Comparison of ENCODE assay signal across 8 mouse cellular contexts in the genomic region with DNA sequence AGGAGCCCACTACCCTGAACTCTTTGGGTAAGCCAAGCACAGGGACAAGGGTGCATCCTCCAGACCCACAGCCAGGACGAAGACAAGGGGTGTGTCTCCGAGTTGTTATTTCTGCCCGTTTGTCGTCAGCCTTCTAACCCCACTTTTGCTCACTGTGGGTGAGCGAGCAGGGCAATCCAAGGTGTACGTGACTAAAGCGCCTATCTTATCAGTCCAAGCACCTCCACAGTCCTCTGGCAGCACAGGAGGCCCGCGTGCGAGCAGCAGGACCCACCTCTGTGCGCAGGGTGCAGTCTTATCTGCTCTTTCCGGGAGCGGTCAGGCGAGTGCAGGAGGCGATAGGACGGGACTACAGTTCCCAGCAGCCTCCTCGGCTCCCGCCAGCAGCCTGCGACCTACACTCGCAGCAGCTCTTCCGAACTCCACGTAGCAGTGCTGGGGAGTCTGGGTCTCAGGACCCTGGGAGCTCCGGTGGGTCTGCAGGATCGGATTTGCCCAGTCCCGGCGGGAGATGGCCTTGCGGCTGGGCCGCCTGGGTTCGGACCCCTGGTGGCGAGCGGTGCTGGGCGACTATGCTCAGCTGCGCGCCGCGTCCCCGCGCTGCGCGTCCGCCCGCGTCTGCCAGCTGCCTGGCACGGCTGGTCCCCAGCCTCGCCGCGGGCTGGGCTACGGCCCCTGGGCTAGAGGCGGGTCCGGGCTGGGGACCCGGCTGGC. TPM values are rescaled to one million over a fixed set of nuclear protein-coding genes. Genes with fewer than 3 reads are reported as not detected.
DNase-seq lines count a peak whose midpoint lies in the region; ATAC-seq and TF ChIP-seq lines count a peak whose summit lies in the region.

A gene (plus strand): TSS at position 376 of the 714 bp plus-strand sequence.

- peaks cover 10 to 13% of the 10 kb centered on the region in 2 experiments for H3K4me1 ChIP-seq in MEL (ENCODE audit: control insufficient read depth in 1 of 2, insufficient read depth in 2 of 2, low read length in 2 of 2)
- no peaks in the 10 kb centered on the region for H3K4me1 ChIP-seq in cerebellum, adult 2 months (ENCODE audit: control insufficient read depth, insufficient read depth, low read length)
- H3K4me1 ChIP-seq in lung, embryonic 16.5 days (replicated peaks; ENCODE audit: control insufficient read depth, insufficient read depth, low read length) = peaks cover 10% of the 10 kb centered on the region

- H3K4me3 ChIP-seq in MEL (ENCODE audit: control insufficient read depth in 1 of 2, insufficient read depth in 1 of 2, low read depth in 2 of 2, low read length in 2 of 2) = peak within 1 kb of the TSS; percentile 97 to 99
- H3K4me3 ChIP-seq in cerebellum, adult 2 months (replicated peaks; ENCODE audit: insufficient read depth, low read depth, low read length) = peak within 1 kb of the TSS; percentile 89
- peak within 1 kb of the TSS; percentile 98 for H3K4me3 ChIP-seq in lung, embryonic 16.5 days (ENCODE audit: low read length)

- DNase-seq in MEL (ENCODE audit: low read depth, low spot score) = peak; percentile 98
- peak; percentile 85 to 87 for DNase-seq in cerebellum, adult 2 months
- peak; percentile 85 for DNase-seq in forelimb bud, embryonic 11.5 days (ENCODE audit: low read depth, low spot score)
- peak; percentile 74 for DNase-seq in layer of hippocampus, adult 9-10 months (ENCODE audit: low spot score)
- DNase-seq in ovary, postnatal 10 days (ENCODE audit: low spot score) = peak; percentile 66
- peak; percentile 58 to 61 for DNase-seq in thymus, postnatal 10 days (ENCODE audit: low spot score in 2 of 2)

- TF ChIP-seq RAD21 in MEL (IDR thresholded peaks at IDR 0.05; ENCODE audit: low read depth, low read length) = no peak

- H3K9me3 ChIP-seq in MEL (replicated peaks; ENCODE audit: insufficient read depth, low read length) = no peaks in the 10 kb centered on the region
- no peaks in the 10 kb centered on the region for H3K9me3 ChIP-seq in lung, embryonic 16.5 days (ENCODE audit: control insufficient read depth, low read length)

- peak; percentile 96 to 99 for ATAC-seq in hematopoietic stem cell, adult 5-6 weeks (replicated peaks in 1 of 2; ENCODE audit: insufficient read depth in 1 of 2, low FRiP score in 2 of 2, low TSS enrichment in 1 of 2, low read depth in 1 of 2, poor library complexity in 2 of 2, severe bottlenecking in 2 of 2)
- ATAC-seq in lung, embryonic 16.5 days (ENCODE audit: low read depth) = peak; percentile 98

- TF ChIP-seq EP300 in MEL (IDR thresholded peaks at IDR 0.05; ENCODE audit: low read depth in 1 of 2, low read length in 2 of 2) = peak; percentile 85 to 96

- H3K27me3 ChIP-seq in MEL (ENCODE audit: control insufficient read depth in 1 of 2, insufficient read depth in 2 of 2, low read length in 2 of 2) = no peaks in the 10 kb centered on the region
- no peaks in the 10 kb centered on the region for H3K27me3 ChIP-seq in cerebellum, adult 2 months (ENCODE audit: control insufficient read depth, insufficient read depth, low read length)
- H3K27me3 ChIP-seq in lung, embryonic 16.5 days (ENCODE audit: control insufficient read depth, insufficient read depth, low read depth, low read length) = no peaks in the 10 kb centered on the region

- peaks cover 34% of the 10 kb centered on the region for H3K79me2 ChIP-seq in MEL (ENCODE audit: control insufficient read depth, insufficient read depth, low read length, poor library complexity)

- peak within 1 kb of the TSS; percentile 89 for H3K4me2 ChIP-seq in lung, embryonic 16.5 days (ENCODE audit: low read depth, low read length)

- peak; percentile 50 to 92; a peak in 3 of 4 replicates for TF ChIP-seq POLR2A in MEL (IDR thresholded peaks at IDR 0.05; ENCODE audit: control insufficient read depth in 1 of 2, insufficient read depth in 1 of 2, low read depth in 1 of 2, low read length in 2 of 2, poor library complexity in 1 of 2)
- peak; percentile 63; the same call in 1 of the 2 replicates for TF ChIP-seq POLR2A in cerebellum, adult 2 months (IDR thresholded peaks at IDR 0.05; ENCODE audit: borderline replicate concordance, insufficient read depth, low read length)

- H3K36me3 ChIP-seq in MEL (ENCODE audit: control insufficient read depth in 1 of 2, insufficient read depth in 2 of 2, low read length in 2 of 2) = peaks cover 16 to 31% of the 10 kb centered on the region in 2 experiments
- H3K36me3 ChIP-seq in lung, embryonic 16.5 days (ENCODE audit: control insufficient read depth, insufficient read depth, low read length) = peaks cover 7% of the 10 kb centered on the region; the same call in 1 of the 2 replicates

- H3K9ac ChIP-seq in MEL (ENCODE audit: control insufficient read depth, low read depth, low read length, poor library complexity, severe bottlenecking) = peak within 1 kb of the TSS; percentile 96
- peak within 1 kb of the TSS; percentile 89 for H3K9ac ChIP-seq in lung, embryonic 16.5 days (ENCODE audit: low read length)

- under 1% methylated on average over 51 of the region's 51 CpGs for whole genome bisulfite sequencing in cerebellum, adult 2 months
- WGBS in lung, embryonic 16.5 days = under 1% methylated on average over 51 of the region's 51 CpGs

- no peak for TF ChIP-seq CTCF in MEL (IDR thresholded peaks at IDR 0.05 in 2 of 3, conservative IDR thresholded peaks at IDR 0.05 in 1 of 3; ENCODE audit: control insufficient read depth in 1 of 3, insufficient read depth in 1 of 3, low read depth in 2 of 3, low read length in 3 of 3, poor library complexity in 1 of 3, severe bottlenecking in 1 of 3)
- no peak for TF ChIP-seq CTCF in cerebellum, adult 2 months (IDR thresholded peaks at IDR 0.05; ENCODE audit: borderline replicate concordance, insufficient read depth, low read depth, low read length)

- H3K27ac ChIP-seq in MEL (ENCODE audit: control insufficient read depth, low read depth, low read length) = peak within 1 kb of the TSS; percentile 99
- H3K27ac ChIP-seq in cerebellum, adult 2 months (ENCODE audit: insufficient read depth, low read length) = peak within 1 kb of the TSS; percentile 11; the same call in 1 of the 2 replicates
- peak within 1 kb of the TSS; percentile 92 for H3K27ac ChIP-seq in lung, embryonic 16.5 days (ENCODE audit: low read length)

TF ChIP-seq in MEL, 35 proteins besides CTCF, POLR2A, EP300 and RAD21 (continues in another document):
- TF ChIP-seq GATA1 (IDR thresholded peaks at IDR 0.05; ENCODE audit: low read depth, low read length) (peak; percentile 94), JUND (IDR thresholded peaks at IDR 0.05; ENCODE audit: low read depth, low read length) (no peak), UBTF (IDR thresholded peaks at IDR 0.05; ENCODE audit: borderline replicate concordance, insufficient read depth, low read depth, low read length) (no peak), TAL1 (IDR thresholded peaks at IDR 0.05; ENCODE audit: low read length) (peak; percentile 85), MEF2A (IDR thresholded peaks at IDR 0.05; ENCODE audit: extremely low read depth, insufficient replicate concordance, low read depth, low read length, poor library complexity, severe bottlenecking) (0 out of 2 replicates have a peak, but pooled peaks have one; percentile 47), KAT2A (conservative IDR thresholded peaks at IDR 0.05; ENCODE audit: low read depth, low read length) (peak; percentile 89), POLR2AphosphoS5 (IDR thresholded peaks at IDR 0.05; ENCODE audit: borderline replicate concordance, low read depth, low read length) (peak; percentile 74; the same call in 1 of the 2 replicates), CHD1 (IDR thresholded peaks at IDR 0.05; ENCODE audit: low read depth, low read length) (no peak), HCFC1 (IDR thresholded peaks at IDR 0.05; ENCODE audit: low read depth, low read length) (peak; percentile 99), ZMIZ1 (IDR thresholded peaks at IDR 0.05; ENCODE audit: low read depth, low read length) (0 out of 2 replicates have a peak, but pooled peaks have one; percentile 64), SMC3 (IDR thresholded peaks at IDR 0.05; ENCODE audit: low read depth, low read length) (no peak), NELFE (IDR thresholded peaks at IDR 0.05; ENCODE audit: low read depth, low read length) (peak; percentile 80), POLR2AphosphoS2 (IDR thresholded peaks at IDR 0.05; ENCODE audit: low read length) (peak; percentile 55), USF2 (IDR thresholded peaks at IDR 0.05; ENCODE audit: borderline replicate concordance in 1 of 2, insufficient read depth in 1 of 2, low read depth in 1 of 2, low read length in 2 of 2) (no peak), ELF1 (IDR thresholded peaks at IDR 0.05; ENCODE audit: low read depth, low read length) (peak; percentile 89), ZC3H11A (IDR thresholded peaks at IDR 0.05; ENCODE audit: low read depth, low read length) (0 out of 2 replicates have a peak, but pooled peaks have one; percentile 22), NRF1 (IDR thresholded peaks at IDR 0.05; ENCODE audit: insufficient read depth, low read depth, low read length, poor library complexity, severe bottlenecking) (peak; percentile 65), E2F4 (IDR thresholded peaks at IDR 0.05; ENCODE audit: borderline replicate concordance, low read depth, low read length) (peak; percentile 84; the same call in 1 of the 2 replicates), ETS1 (IDR thresholded peaks at IDR 0.05; ENCODE audit: low read depth, low read length) (peak; percentile 96), GABPA (IDR thresholded peaks at IDR 0.05; ENCODE audit: low read depth, low read length) (no peak), MAFK (IDR thresholded peaks at IDR 0.05; ENCODE audit: borderline replicate concordance, low read depth, low read length) (peak; percentile 56; the same call in 1 of the 2 replicates), SIN3A (IDR thresholded peaks at IDR 0.05; ENCODE audit: low read length) (peak; percentile 97), BHLHE40 (IDR thresholded peaks at IDR 0.05; ENCODE audit: borderline replicate concordance, low read depth, low read length) (peak; percentile 97), MAZ (IDR thresholded peaks at IDR 0.05; ENCODE audit: low read depth, low read length) (peak; percentile 95), MYB (IDR thresholded peaks at IDR 0.05; ENCODE audit: low read depth, low read length) (peak; percentile 87), TCF12 (IDR thresholded peaks at IDR 0.05; ENCODE audit: low read depth, low read length) (peak; percentile 94), CHD2 (IDR thresholded peaks at IDR 0.05; ENCODE audit: low read length) (no peak), MYC (IDR thresholded peaks at IDR 0.05; ENCODE audit: low read depth, low read length) (peak; percentile 91; the same call in 1 of the 2 replicates)

RNA-seq across cellular contexts. Expression of the gene that starts here (rescaled TPM):
- total RNA-seq in MEL (2012; rRNA removed) = 159 and 204 TPM in 2 replicates
- 100 to 1,000 TPM; 110 to 421 TPM for polyA plus RNA-seq in MEL (2012; ENCODE audit: insufficient read depth in 1 of 2, insufficient read length in 2 of 2, low read depth in 1 of 2, low replicate concordance in 2 of 2, missing spikeins in 1 of 2)
- 40.9 and 44.4 TPM in 2 replicates for polyA plus RNA-seq in cerebellum, adult 2 months (2012; rRNA removed)
- total RNA-seq in hematopoietic stem cell, adult 5-6 weeks (2017) = 18.3 and 38.5 TPM in 2 replicates
- polyA plus RNA-seq in lung, embryonic 16.5 days (2015; fragmentation: Nextera tagmentation; extraction: Ambion mirVana) = 19.7 and 25.3 TPM in 2 replicates

Comparison
In these comparisons a context has a peak if more than half of its experiments do, and no peak if none do; other contexts are left out.
1. Peak in every context shown above with its lines: DNase-seq, ATAC-seq, H3K4me3 ChIP-seq and H3K27ac ChIP-seq.
2. H3K27ac ChIP-seq: peak in every context shown above with its lines; median percentile 99 in MEL; 92 in lung, embryonic 16.5 days; 11 in cerebellum, adult 2 months.